Mouse (Mus musculus): ENCODE measurements around the gene Tuba8. TPM values are rescaled to one million over a fixed set of nuclear protein-coding genes. Genes with fewer than 3 reads are reported as not detected.

The Tuba8 gene
- polyA plus RNA-seq, 1 experiment from 2014 or later, result 0.49 TPM

- H3K9me3 ChIP-seq (ENCODE audit: control insufficient read depth, low read length), result no peaks in the 10 kb centered on the region
- DNase-seq (ENCODE audit: low spot score), result no peak
- no peaks in the 10 kb centered on the region for H3K27me3 ChIP-seq (ENCODE audit: control insufficient read depth, insufficient read depth, low read length)
- no peak for ATAC-seq (ENCODE audit: insufficient read depth, low FRiP score, low TSS enrichment)
- H3K36me3 ChIP-seq (ENCODE audit: control insufficient read depth, insufficient read depth, low read length), result peaks cover 3% of the 10 kb centered on the region
- H3K9ac ChIP-seq (ENCODE audit: low read length), result no peak overlapping the region
- H3K4me1 ChIP-seq (ENCODE audit: control insufficient read depth, insufficient read depth, low read length), result no peaks in the 10 kb centered on the region
- H3K4me2 ChIP-seq (ENCODE audit: low read depth), result no peak overlapping the region
- WGBS, result 87% methylated on average over 11 of the region's 11 CpGs
- H3K27ac ChIP-seq (ENCODE audit: low read depth, low read length), result no peak overlapping the region
- no peak overlapping the region for H3K4me3 ChIP-seq (ENCODE audit: low read depth, low read length)
These were observed 19.1 kb upstream of the Tuba8 start for GRCm38 (mm10) chr6:121191261-121192009.

GRCm38 (mm10) chr6:121194061-121194955 lies 16.2 kb upstream of the Tuba8 start:
- Histone ChIP-seq H3K4me2 (ENCODE audit: low read depth) (no peak overlapping the region), H3K4me3 (ENCODE audit: low read depth, low read length) (no peak overlapping the region), H3K27me3 (ENCODE audit: control insufficient read depth, insufficient read depth, low read length) (no peaks in the 10 kb centered on the region), H3K9ac (ENCODE audit: low read length) (no peak overlapping the region), H3K27ac (ENCODE audit: low read depth, low read length) (no peak overlapping the region), H3K9me3 (ENCODE audit: control insufficient read depth, low read length) (no peaks in the 10 kb centered on the region), H3K4me1 (ENCODE audit: control insufficient read depth, insufficient read depth, low read length) (no peaks in the 10 kb centered on the region), H3K36me3 (ENCODE audit: control insufficient read depth, insufficient read depth, low read length) (peaks cover 3% of the 10 kb centered on the region)
- DNase-seq (ENCODE audit: low spot score), result no peak
- 37% methylated on average over 13 of the region's 13 CpGs for WGBS
- ATAC-seq (ENCODE audit: insufficient read depth, low FRiP score, low TSS enrichment), result no peak

- no peak for ATAC-seq (ENCODE audit: insufficient read depth, low FRiP score, low TSS enrichment)
These were observed 15.4 kb upstream of the Tuba8 start for GRCm38 (mm10) chr6:121194956-121195731.

GRCm38 (mm10) chr6:121197807-121198365 lies 12.6 kb upstream of the Tuba8 start:
- H3K36me3 ChIP-seq (ENCODE audit: control insufficient read depth, insufficient read depth, low read length), result peaks cover 3% of the 10 kb centered on the region
- H3K4me3 ChIP-seq (ENCODE audit: low read depth, low read length), result no peak overlapping the region
- no peak overlapping the region for H3K27ac ChIP-seq (ENCODE audit: low read depth, low read length)
- H3K27me3 ChIP-seq (ENCODE audit: control insufficient read depth, insufficient read depth, low read length), result no peaks in the 10 kb centered on the region
- DNase-seq (ENCODE audit: low spot score) (no peak), ATAC-seq (ENCODE audit: insufficient read depth, low FRiP score, low TSS enrichment) (no peak)
- H3K4me1 ChIP-seq (ENCODE audit: control insufficient read depth, insufficient read depth, low read length), result no peaks in the 10 kb centered on the region
- no peak overlapping the region for H3K4me2 ChIP-seq (ENCODE audit: low read depth)
- H3K9me3 ChIP-seq (ENCODE audit: control insufficient read depth, low read length), result no peaks in the 10 kb centered on the region
- WGBS, result 40% methylated on average over 9 of the region's 9 CpGs
- H3K9ac ChIP-seq (ENCODE audit: low read length), result no peak overlapping the region

More at GRCm38 (mm10) chr6:121194956-121195731, 15.4 kb upstream of the Tuba8 start:
- Histone ChIP-seq H3K36me3 (ENCODE audit: control insufficient read depth, insufficient read depth, low read length) (peaks cover 3% of the 10 kb centered on the region), H3K4me1 (ENCODE audit: control insufficient read depth, insufficient read depth, low read length) (no peaks in the 10 kb centered on the region), H3K9ac (ENCODE audit: low read length) (no peak overlapping the region), H3K4me2 (ENCODE audit: low read depth) (no peak overlapping the region), H3K4me3 (ENCODE audit: low read depth, low read length) (no peak overlapping the region), H3K27ac (ENCODE audit: low read depth, low read length) (no peak overlapping the region), H3K27me3 (ENCODE audit: control insufficient read depth, insufficient read depth, low read length) (no peaks in the 10 kb centered on the region), H3K9me3 (ENCODE audit: control insufficient read depth, low read length) (no peaks in the 10 kb centered on the region)
- no peak for DNase-seq (ENCODE audit: low spot score)
- WGBS, result 83% methylated on average over 14 of the region's 14 CpGs

GRCm38 (mm10) chr6:121200458-121200857 lies 10.0 kb upstream of the Tuba8 start:
- Histone ChIP-seq H3K4me3 (ENCODE audit: low read depth, low read length) (no peak overlapping the region), H3K9ac (ENCODE audit: low read length) (no peak overlapping the region), H3K27ac (ENCODE audit: low read depth, low read length) (no peak overlapping the region), H3K9me3 (ENCODE audit: control insufficient read depth, low read length) (no peaks in the 10 kb centered on the region), H3K27me3 (ENCODE audit: control insufficient read depth, insufficient read depth, low read length) (no peaks in the 10 kb centered on the region), H3K4me1 (ENCODE audit: control insufficient read depth, insufficient read depth, low read length) (no peaks in the 10 kb centered on the region), H3K4me2 (ENCODE audit: low read depth) (no peak overlapping the region), H3K36me3 (ENCODE audit: control insufficient read depth, insufficient read depth, low read length) (no peaks in the 10 kb centered on the region)
- 87% methylated on average over 4 of the region's 4 CpGs for WGBS
- ATAC-seq (ENCODE audit: insufficient read depth, low FRiP score, low TSS enrichment) (no peak), DNase-seq (ENCODE audit: low spot score) (no peak)

GRCm38 (mm10) chr6:121202026-121202425 lies 8.5 kb upstream of the Tuba8 start:
- no peak overlapping the region for H3K9ac ChIP-seq (ENCODE audit: low read length)
- no peak overlapping the region for H3K4me3 ChIP-seq (ENCODE audit: low read depth, low read length)
- no peaks in the 10 kb centered on the region for H3K4me1 ChIP-seq (ENCODE audit: control insufficient read depth, insufficient read depth, low read length)
- 61% methylated on average over 5 of the region's 5 CpGs for WGBS
- ATAC-seq (ENCODE audit: insufficient read depth, low FRiP score, low TSS enrichment) (no peak), DNase-seq (ENCODE audit: low spot score) (no peak)
- H3K27ac ChIP-seq (ENCODE audit: low read depth, low read length), result no peak overlapping the region
- no peaks in the 10 kb centered on the region for H3K36me3 ChIP-seq (ENCODE audit: control insufficient read depth, insufficient read depth, low read length)
- no peak overlapping the region for H3K4me2 ChIP-seq (ENCODE audit: low read depth)
- no peaks in the 10 kb centered on the region for H3K27me3 ChIP-seq (ENCODE audit: control insufficient read depth, insufficient read depth, low read length)
- H3K9me3 ChIP-seq (ENCODE audit: control insufficient read depth, low read length), result no peaks in the 10 kb centered on the region

GRCm38 (mm10) chr6:121206481-121206880 lies 4.0 kb upstream of the Tuba8 start:
- Histone ChIP-seq H3K9me3 (ENCODE audit: control insufficient read depth, low read length) (no peaks in the 10 kb centered on the region), H3K27ac (ENCODE audit: low read depth, low read length) (no peak overlapping the region), H3K4me3 (ENCODE audit: low read depth, low read length) (no peak overlapping the region), H3K4me1 (ENCODE audit: control insufficient read depth, insufficient read depth, low read length) (peaks cover 10% of the 10 kb centered on the region), H3K27me3 (ENCODE audit: control insufficient read depth, insufficient read depth, low read length) (peaks cover 19% of the 10 kb centered on the region), H3K9ac (ENCODE audit: low read length) (no peak overlapping the region), H3K36me3 (ENCODE audit: control insufficient read depth, insufficient read depth, low read length) (no peaks in the 10 kb centered on the region), H3K4me2 (ENCODE audit: low read depth) (no peak overlapping the region)
- DNase-seq (ENCODE audit: low spot score), result no peak
- 84% methylated on average over 5 of the region's 5 CpGs for WGBS
- no peak for ATAC-seq (ENCODE audit: insufficient read depth, low FRiP score, low TSS enrichment)

- WGBS, result 83% methylated on average over 2 of the region's 2 CpGs
- H3K9ac ChIP-seq (ENCODE audit: low read length), result no peak overlapping the region
These were observed 912 bp upstream of the Tuba8 start for GRCm38 (mm10) chr6:121209584-121209983.

More at GRCm38 (mm10) chr6:121209584-121209983, 912 bp upstream of the Tuba8 start:
- Histone ChIP-seq H3K27me3 (ENCODE audit: control insufficient read depth, insufficient read depth, low read length) (peaks cover 30% of the 10 kb centered on the region), H3K9me3 (ENCODE audit: control insufficient read depth, low read length) (no peaks in the 10 kb centered on the region), H3K4me1 (ENCODE audit: control insufficient read depth, insufficient read depth, low read length) (peaks cover 12% of the 10 kb centered on the region), H3K27ac (ENCODE audit: low read depth, low read length) (no peak overlapping the region), H3K4me2 (ENCODE audit: low read depth) (no peak overlapping the region), H3K4me3 (ENCODE audit: low read depth, low read length) (no peak overlapping the region), H3K36me3 (ENCODE audit: control insufficient read depth, insufficient read depth, low read length) (no peaks in the 10 kb centered on the region)
- DNase-seq (ENCODE audit: low spot score) (no peak), ATAC-seq (ENCODE audit: insufficient read depth, low FRiP score, low TSS enrichment) (no peak)

Measured in neural tube, embryonic 11.5 days (tissue).